17 mouse cellular contexts compared by ENCODE assay signal in the genomic region with DNA sequence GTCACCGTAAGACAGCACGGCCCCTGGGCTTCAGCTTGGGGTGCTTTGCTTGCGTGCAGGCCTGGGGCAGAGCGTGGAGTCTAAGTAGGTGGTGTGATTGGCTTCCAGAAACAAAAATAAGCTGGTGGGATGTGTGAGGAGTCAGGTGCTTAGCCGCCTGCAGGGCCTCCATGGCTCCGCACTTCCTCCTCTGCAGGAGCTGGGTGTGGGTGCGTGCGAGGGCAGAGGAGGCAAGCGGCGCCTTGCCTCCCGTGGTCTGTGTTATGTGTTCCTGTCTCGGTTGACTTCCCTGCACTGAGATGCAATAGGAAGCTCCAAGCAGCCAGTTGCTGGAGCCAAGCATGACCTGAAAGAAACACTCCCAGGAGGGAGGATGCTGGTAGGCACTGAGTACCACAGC. TPM values are rescaled to one million over a fixed set of nuclear protein-coding genes. Genes with fewer than 3 reads are reported as not detected.
DNase-seq lines count a peak whose midpoint lies in the region; ATAC-seq lines count a peak whose summit lies in the region.
"Had no signal": no experiment of that assay in that cellular context is flagged by ENCODE, and none has a peak within 500 bp of the region (broad histone marks: within the 10 kb centered on the region; RNA-seq: fewer than 3 reads in every experiment).

No protein-coding gene starts in this region.

- peak; percentile 45 for ATAC-seq in granulocyte monocyte progenitor cell, adult 5-6 weeks (replicated peaks; ENCODE audit: poor library complexity, severe bottlenecking)
- ATAC-seq in monocyte, adult 5-6 weeks (replicated peaks; ENCODE audit: insufficient number of reproducible peaks, low FRiP score, low TSS enrichment, poor library complexity, severe bottlenecking) = peak; percentile 70
- no peak for ATAC-seq in forebrain, embryonic 11.5 days (replicated peaks; ENCODE audit: low FRiP score)
- ATAC-seq: forebrain, embryonic 16.5 days; hindbrain, postnatal 0 days; midbrain, embryonic 16.5 days had no signal

- no peak overlapping the region for H3K4me2 ChIP-seq in forebrain, embryonic 11.5 days (ENCODE audit: low read depth, low read length, severe bottlenecking)
- H3K4me2 ChIP-seq: embryonic facial prominence, embryonic 15.5 days; limb, embryonic 15.5 days had no signal

- peaks cover 12% of the 10 kb centered on the region for H3K27me3 ChIP-seq in forebrain, embryonic 11.5 days (ENCODE audit: control insufficient read depth, insufficient read depth, low read length)

- WGBS in forebrain, embryonic 11.5 days = 83% methylated on average over 12 of the region's 12 CpGs

- H3K9me3 ChIP-seq in forebrain, embryonic 11.5 days (ENCODE audit: control insufficient read depth, low read length) = no peaks in the 10 kb centered on the region
- H3K9me3 ChIP-seq: embryonic facial prominence, embryonic 15.5 days; limb, embryonic 15.5 days had no signal

- DNase-seq in frontal cortex, postnatal 36 days (ENCODE audit: low spot score in 2 of 2) = peak; percentile 49 to 68
- DNase-seq in frontal cortex, postnatal 10 days (ENCODE audit: low spot score in 2 of 2) = no peak
- peak; percentile 28 to 68 for DNase-seq in left cerebral cortex, adult 18-20 months (ENCODE audit: low spot score in 2 of 2)
- DNase-seq in left cerebral cortex, postnatal 10 days (ENCODE audit: extremely low spot score in 1 of 2, low spot score in 2 of 2) = no peak
- DNase-seq in embryo, embryonic 11 days = no peak
- no peak for DNase-seq in forebrain, embryonic 11.5 days (ENCODE audit: low spot score)
- DNase-seq: adrenal gland, postnatal 14 days; heart, adult 18-20 months; heart, postnatal 10 days; thymus, postnatal 36 days had no signal

- intact Hi-C loops in left cerebral cortex, postnatal 10 days (cut with DNase I) = loop anchor here (5.0 kb wide), 1 partner anchor 33 kb away; a partner anchor contains a TSS

- no peak overlapping the region for H3K4me3 ChIP-seq in forebrain, embryonic 11.5 days (ENCODE audit: low read depth, low read length)
- H3K4me3 ChIP-seq: embryonic facial prominence, embryonic 15.5 days; limb, embryonic 15.5 days had no signal

- H3K27ac ChIP-seq in forebrain, embryonic 11.5 days (ENCODE audit: low read depth, low read length) = no peak overlapping the region
- H3K27ac ChIP-seq: embryonic facial prominence, embryonic 15.5 days; hindbrain, postnatal 0 days; limb, embryonic 15.5 days had no signal

- H3K36me3 ChIP-seq in forebrain, embryonic 11.5 days (ENCODE audit: control insufficient read depth, insufficient read depth, low read length) = no peaks in the 10 kb centered on the region
- H3K36me3 ChIP-seq: embryonic facial prominence, embryonic 15.5 days; limb, embryonic 15.5 days had no signal

- no peaks in the 10 kb centered on the region; the same call in 1 of the 2 replicates for H3K4me1 ChIP-seq in forebrain, embryonic 11.5 days (replicated peaks; ENCODE audit: control insufficient read depth, insufficient read depth, low read length)

- H3K9ac ChIP-seq in forebrain, embryonic 11.5 days (ENCODE audit: low read length) = no peak overlapping the region
- H3K9ac ChIP-seq: embryonic facial prominence, embryonic 15.5 days; limb, embryonic 15.5 days had no signal

RNA-seq across cellular contexts. Expression of a gene that starts 15.9 kb away (rescaled TPM):
- 10 to 100 TPM; 17.7 to 22.3 TPM for total RNA-seq in left cerebral cortex, adult 18-20 months (2021)
- total RNA-seq in left cerebral cortex, postnatal 10 days (2021) = 10 to 100 TPM; 24.0 to 25.3 TPM
- total RNA-seq in granulocyte monocyte progenitor cell, adult 5-6 weeks (2014; fragmentation: Nextera tagmentation) = 2.8 and 3.1 TPM in 2 replicates
- total RNA-seq in granulocyte monocyte progenitor cell, adult 5-6 weeks (2017) = 0.77 and 0.78 TPM in 2 replicates
- 7.8 to 13.5 TPM (median 10.2 TPM) in 3 replicates for total RNA-seq in monocyte, adult 5-6 weeks (2017)
- 0.93 and 0.96 TPM in 2 replicates for polyA plus RNA-seq in forebrain, embryonic 11.5 days (2014; fragmentation: Nextera tagmentation; extraction: Ambion mirVana)

RNA-seq across cellular contexts. Expression of a gene that starts 35.0 kb away (rescaled TPM):
- 10 to 100 TPM; 17.6 to 17.8 TPM for total RNA-seq in left cerebral cortex, adult 18-20 months (2021)
- total RNA-seq in left cerebral cortex, postnatal 10 days (2021) = 10 to 100 TPM; 26.5 to 28.8 TPM
- 10.2 and 14.3 TPM in 2 replicates for total RNA-seq in granulocyte monocyte progenitor cell, adult 5-6 weeks (2014; fragmentation: Nextera tagmentation)
- total RNA-seq in granulocyte monocyte progenitor cell, adult 5-6 weeks (2017) = 7.3 and 8.2 TPM in 2 replicates
- 3.9 to 13.9 TPM (median 6.1 TPM) in 3 replicates for total RNA-seq in monocyte, adult 5-6 weeks (2017)
- 17.0 and 17.1 TPM in 2 replicates for polyA plus RNA-seq in forebrain, embryonic 11.5 days (2014; fragmentation: Nextera tagmentation; extraction: Ambion mirVana)

RNA-seq across cellular contexts. Expression of a gene that starts 37.6 kb away (rescaled TPM):
- 10 to 100 TPM; 46.5 to 55.3 TPM for total RNA-seq in left cerebral cortex, adult 18-20 months (2021)
- 10 to 100 TPM; 50.8 to 60.9 TPM for total RNA-seq in left cerebral cortex, postnatal 10 days (2021)
- total RNA-seq in granulocyte monocyte progenitor cell, adult 5-6 weeks (2014; fragmentation: Nextera tagmentation) = 13.4 and 26.7 TPM in 2 replicates
- total RNA-seq in granulocyte monocyte progenitor cell, adult 5-6 weeks (2017) = 5.3 and 10.0 TPM in 2 replicates
- 8.2 to 14.9 TPM (median 14.3 TPM) in 3 replicates for total RNA-seq in monocyte, adult 5-6 weeks (2017)
- 28.6 and 31.0 TPM in 2 replicates for polyA plus RNA-seq in forebrain, embryonic 11.5 days (2014; fragmentation: Nextera tagmentation; extraction: Ambion mirVana)

Comparison
In these comparisons a context has a peak if more than half of its experiments do, and no peak if none do; other contexts are left out.
1. DNase-seq: peak in frontal cortex, postnatal 36 days (2 of 2) and left cerebral cortex, adult 18-20 months (2 of 2); none in frontal cortex, postnatal 10 days (0 of 2), left cerebral cortex, postnatal 10 days (0 of 2), embryo, embryonic 11 days (single experiment) and forebrain, embryonic 11.5 days (single experiment).